Mouse (Mus musculus): ENCODE data around the gene Snx3.

- TF ChIP-seq CTCF (IDR thresholded peaks at IDR 0.05; ENCODE audit: extremely low read depth, insufficient read length, insufficient replicate concordance, low read depth, low read length) (no peak), POLR2A (IDR thresholded peaks at IDR 0.05; ENCODE audit: low read depth, low read length) (no peak)
These were observed 24.1 kb upstream of the Snx3 start for GRCm38 (mm10) chr10:42477550-42478340.
